Mouse (Mus musculus) lung, postnatal 0 days (tissue): ENCODE results near the gene Ptpn12.

ENCODE experiments used
- CTCF ChIP-seq: IDR thresholded peaks from 2 replicates; pipeline ENCODE4 v1.5.1; 2016; ENCODE audit warnings: antibody characterized with exemption, mild to moderate bottlenecking
- EP300 ChIP-seq: IDR thresholded peaks from 2 replicates; pipeline ENCODE4 v1.6.1; 2016; ENCODE audit warnings: antibody characterized with exemption, mild to moderate bottlenecking, control low read depth

- no peak for TF ChIP-seq CTCF
- no peak; the same call in 1 of the 2 replicates for TF ChIP-seq EP300
These were observed 103.9 kb downstream of the Ptpn12 start for GRCm38 (mm10) chr5:20951666-20952281.
